Mouse (Mus musculus) lung, embryonic 16.5 days (tissue): ENCODE data around the gene Ly6g6c. TPM values are rescaled to one million over a fixed set of nuclear protein-coding genes. Genes with fewer than 3 reads are reported as not detected.
A peak's percentile ranks its signal among the peaks of the same experiment; 100 is the strongest.

Experiments used
- ATAC-seq: fragments of 200-750 bp; cut with Nextera tagmentation; 2 replicates; pipeline ENCODE4 v1.8.0; 2017; ENCODE audit warnings: low read depth, mild to moderate bottlenecking, moderate library complexity
- H3K27ac ChIP-seq: fragments of 300-500 bp; sonication (generic); 2 replicates; pipeline ENCODE4 v1.5.1; 2014; ENCODE audit warnings: mild to moderate bottlenecking, control low read depth, low read length
- H3K27me3 ChIP-seq: fragments of 300-500 bp; sonication (generic); 2 replicates; pipeline ENCODE4 v1.6.1; 2014; ENCODE audit warnings: low read depth, low read length, mixed read lengths; ENCODE audit not compliant: control insufficient read depth, insufficient read depth
- H3K36me3 ChIP-seq: fragments of 300-500 bp; sonication (generic); 2 replicates; pipeline ENCODE4 v1.6.1; 2014; ENCODE audit warnings: low read length; ENCODE audit not compliant: control insufficient read depth, insufficient read depth
- H3K4me1 ChIP-seq: fragments of 300-500 bp; sonication (generic); replicated peaks from 2 replicates; pipeline ENCODE4 v1.6.1; 2014; ENCODE audit warnings: low read length, mixed read lengths; ENCODE audit not compliant: control insufficient read depth, insufficient read depth
- H3K4me2 ChIP-seq: fragments of 300-500 bp; sonication (generic); 2 replicates; pipeline ENCODE4 v1.6.1; 2014; ENCODE audit warnings: low read depth, low read length, control low read depth
- H3K4me3 ChIP-seq: fragments of 300-500 bp; sonication (generic); 2 replicates; pipeline ENCODE4 v1.5.1; 2014; ENCODE audit warnings: mild to moderate bottlenecking, low read length, control low read depth
- H3K9ac ChIP-seq: fragments of 300-500 bp; sonication (generic); 2 replicates; pipeline ENCODE4 v1.6.1; 2014; ENCODE audit warnings: low read length, control low read depth
- H3K9me3 ChIP-seq: fragments of 300-500 bp; sonication (generic); 2 replicates; pipeline ENCODE4 v1.6.1; 2016; ENCODE audit warnings: low read length; ENCODE audit not compliant: control insufficient read depth
- WGBS: fragments of 180-500 bp; shearing (Covaris S2); extraction: QIAGEN DNeasy Blood & Tissue Kit; methylation state at CpG from one replicate; pipeline ENCODE4 v1.1.7; 2014; 5-methylcytosine and 5-hydroxymethylcytosine counted together
- polyA plus RNA-seq: library from polyadenylated mRNA; unstranded; fragments of >200 nt; fragmentation: Nextera tagmentation; extraction: Ambion mirVana; gene quantifications from 2 replicates; pipeline ENCODE4 v1.2.1, GENCODE M21; 2015

Gene Ly6g6c
- polyA plus RNA-seq, 1 experiment from 2014 or later: 0.53 TPM

- Histone ChIP-seq H3K9me3 (no peaks in the 10 kb centered on the region), H3K4me1 (peaks cover 2% of the 10 kb centered on the region; the same call in 1 of the 2 replicates), H3K36me3 (no peaks in the 10 kb centered on the region), H3K27ac (peak overlapping the region; percentile 78), H3K9ac (0 out of 2 replicates have a peak overlapping the region, but pooled peaks have one; percentile 14), H3K27me3 (no peaks in the 10 kb centered on the region), H3K4me3 (no peak overlapping the region), H3K4me2 (no peak overlapping the region)
- WGBS: 36% methylated on average over 6 of the region's 6 CpGs
- ATAC-seq: peak; percentile 37
Measured at GRCm38 (mm10) chr17:35021842-35022477, 43.2 kb upstream of the Ly6g6c start.

- no peaks in the 10 kb centered on the region for H3K27me3 ChIP-seq
- H3K4me1 ChIP-seq: peaks cover 6% of the 10 kb centered on the region
- ATAC-seq: no peak
- H3K9ac ChIP-seq: no peak overlapping the region
- WGBS: 86% methylated on average over 8 of the region's 8 CpGs
- no peaks in the 10 kb centered on the region for H3K9me3 ChIP-seq
- H3K27ac ChIP-seq: peak overlapping the region; percentile 78
- H3K4me3 ChIP-seq: no peak overlapping the region
- no peak overlapping the region for H3K4me2 ChIP-seq
- H3K36me3 ChIP-seq: no peaks in the 10 kb centered on the region
Measured at GRCm38 (mm10) chr17:35022541-35023060, 42.6 kb upstream of the Ly6g6c start.

- H3K27ac ChIP-seq: no peak overlapping the region
- ATAC-seq: no peak
- H3K9ac ChIP-seq: no peak overlapping the region
- WGBS: 81% methylated on average over 5 of the region's 5 CpGs
- no peaks in the 10 kb centered on the region for H3K36me3 ChIP-seq
- H3K4me1 ChIP-seq: peaks cover 6% of the 10 kb centered on the region
- H3K27me3 ChIP-seq: no peaks in the 10 kb centered on the region
- no peaks in the 10 kb centered on the region for H3K9me3 ChIP-seq
- H3K4me2 ChIP-seq: no peak overlapping the region
- H3K4me3 ChIP-seq: no peak overlapping the region
Measured at GRCm38 (mm10) chr17:35023221-35023620, 42.0 kb upstream of the Ly6g6c start.

GRCm38 (mm10) chr17:35023756-35024155 lies 41.4 kb upstream of the Ly6g6c start:
- no peak for ATAC-seq
- Histone ChIP-seq H3K4me3 (no peak overlapping the region), H3K4me1 (peaks cover 6% of the 10 kb centered on the region), H3K27me3 (no peaks in the 10 kb centered on the region), H3K4me2 (no peak overlapping the region), H3K27ac (no peak overlapping the region), H3K9me3 (no peaks in the 10 kb centered on the region), H3K36me3 (no peaks in the 10 kb centered on the region), H3K9ac (no peak overlapping the region; the same call in 1 of the 2 replicates)
- 71% methylated on average over 4 of the region's 4 CpGs for WGBS

- H3K4me1 ChIP-seq: peaks cover 6% of the 10 kb centered on the region
- no peak overlapping the region for H3K4me3 ChIP-seq
- no peaks in the 10 kb centered on the region for H3K9me3 ChIP-seq
- peak overlapping the region; percentile 24; the same call in 1 of the 2 replicates for H3K9ac ChIP-seq
- H3K27me3 ChIP-seq: no peaks in the 10 kb centered on the region
- ATAC-seq: no peak
- no peaks in the 10 kb centered on the region for H3K36me3 ChIP-seq
- 55% methylated on average over 13 of the region's 13 CpGs for WGBS
- no peak overlapping the region for H3K27ac ChIP-seq
- H3K4me2 ChIP-seq: no peak overlapping the region
Measured at GRCm38 (mm10) chr17:35024261-35024660, 40.9 kb upstream of the Ly6g6c start.

GRCm38 (mm10) chr17:35024691-35025488 lies 40.3 kb upstream of the Ly6g6c start:
- Histone ChIP-seq H3K27me3 (no peaks in the 10 kb centered on the region), H3K4me2 (no peak overlapping the region), H3K4me3 (no peak overlapping the region), H3K27ac (no peak overlapping the region), H3K4me1 (peaks cover 6% of the 10 kb centered on the region), H3K9ac (no peak overlapping the region), H3K9me3 (no peaks in the 10 kb centered on the region), H3K36me3 (no peaks in the 10 kb centered on the region)
- no peak for ATAC-seq
- WGBS: 42% methylated on average over 8 of the region's 10 CpGs

- Histone ChIP-seq H3K27ac (no peak overlapping the region), H3K9me3 (no peaks in the 10 kb centered on the region), H3K4me1 (peaks cover 6% of the 10 kb centered on the region), H3K4me3 (no peak overlapping the region), H3K9ac (no peak overlapping the region), H3K4me2 (no peak overlapping the region), H3K36me3 (no peaks in the 10 kb centered on the region), H3K27me3 (no peaks in the 10 kb centered on the region)
- WGBS: 74% methylated on average over 5 of the region's 5 CpGs
- no peak for ATAC-seq
Measured at GRCm38 (mm10) chr17:35026206-35026605, 39.0 kb upstream of the Ly6g6c start.

- Histone ChIP-seq H3K9me3 (no peaks in the 10 kb centered on the region), H3K27ac (peak within 1 kb of the TSS; percentile 26), H3K36me3 (no peaks in the 10 kb centered on the region), H3K4me3 (no peak within 1 kb of the TSS), H3K9ac (peak within 1 kb of the TSS; percentile 47), H3K27me3 (no peaks in the 10 kb centered on the region), H3K4me1 (peaks cover 6% of the 10 kb centered on the region), H3K4me2 (peak within 1 kb of the TSS; percentile 18; the same call in 1 of the 2 replicates)
- peak; percentile 57 for ATAC-seq
- WGBS: 37% methylated on average over 13 of the region's 13 CpGs
Measured at GRCm38 (mm10) chr17:35027277-35028068, 37.7 kb upstream of the Ly6g6c start, which contains the start of gene Sapcd1. Gene Sapcd1 (minus strand): TSS chr17:35028016.
